Mouse (Mus musculus) embryonic facial prominence, embryonic 13.5 days (tissue): ENCODE measurements at regions not wholly inside any gene's neighbourhood (a gene's known extent, or its start where the extent isn't known, plus 50 kb on each side); places are given as distances from the start of the nearest gene placed in this dataset.

ENCODE experiments used
- ATAC-seq: fragments of 200-750 bp; cut with Nextera tagmentation; 2 replicates; pipeline ENCODE4 v1.8.0; 2017; ENCODE audit warnings: low read depth; ENCODE audit not compliant: insufficient number of reproducible peaks, insufficient read depth, low FRiP score, low TSS enrichment
- H3K27ac ChIP-seq: fragments of 300-500 bp; sonication (generic); 2 replicates; pipeline ENCODE4 v1.5.1; 2015; ENCODE audit warnings: moderate library complexity, mild to moderate bottlenecking, inconsistent platforms
- H3K27me3 ChIP-seq: fragments of 300-500 bp; sonication (generic); 2 replicates; pipeline ENCODE4 v1.6.1; 2015; ENCODE audit warnings: mild to moderate bottlenecking, inconsistent platforms
- H3K36me3 ChIP-seq: fragments of 300-500 bp; sonication (generic); 2 replicates; pipeline ENCODE4 v1.6.1; 2015; ENCODE audit warnings: mild to moderate bottlenecking, inconsistent platforms
- H3K4me1 ChIP-seq: fragments of 300-500 bp; sonication (generic); 2 replicates; pipeline ENCODE4 v1.6.1; 2015; ENCODE audit warnings: inconsistent platforms
- H3K4me2 ChIP-seq: fragments of 300-500 bp; sonication (generic); 2 replicates; pipeline ENCODE4 v1.6.1; 2015; ENCODE audit warnings: moderate library complexity, mild to moderate bottlenecking, inconsistent platforms
- H3K4me3 ChIP-seq: fragments of 300-500 bp; sonication (generic); 2 replicates; pipeline ENCODE4 v1.5.1; 2015; ENCODE audit warnings: mild to moderate bottlenecking, inconsistent platforms
- H3K9ac ChIP-seq: fragments of 300-500 bp; sonication (generic); 2 replicates; pipeline ENCODE4 v1.6.1; 2015; ENCODE audit warnings: mild to moderate bottlenecking, inconsistent platforms
- H3K9me3 ChIP-seq: fragments of 300-500 bp; sonication (generic); 2 replicates; pipeline ENCODE4 v1.6.1; 2016; ENCODE audit warnings: inconsistent platforms
- WGBS: fragments of 180-500 bp; shearing (Covaris S2); methylation state at CpG from one replicate; pipeline ENCODE4 v1.1.7; 2015; ENCODE audit warnings: mixed read lengths; 5-methylcytosine and 5-hydroxymethylcytosine counted together

GRCm38 (mm10) chr10:42110704-42111103, 92.5 kb upstream of the Armc2 start:
- H3K36me3 ChIP-seq, result no peaks in the 10 kb centered on the region
- H3K4me1 ChIP-seq, result peaks cover 4% of the 10 kb centered on the region; the same call in 1 of the 2 replicates
- no peak for ATAC-seq
- H3K4me2 ChIP-seq, result no peak overlapping the region
- no peaks in the 10 kb centered on the region for H3K27me3 ChIP-seq
- WGBS, result 73% methylated on average over 7 of the region's 7 CpGs
- no peaks in the 10 kb centered on the region for H3K9me3 ChIP-seq
- no peak overlapping the region for H3K9ac ChIP-seq
- H3K4me3 ChIP-seq, result no peak overlapping the region
- no peak overlapping the region for H3K27ac ChIP-seq

- no peak for ATAC-seq
- Histone ChIP-seq H3K4me2 (no peak overlapping the region), H3K4me1 (no peaks in the 10 kb centered on the region), H3K4me3 (no peak overlapping the region), H3K36me3 (no peaks in the 10 kb centered on the region), H3K9me3 (peaks cover 3% of the 10 kb centered on the region; the same call in 1 of the 2 replicates), H3K27me3 (no peaks in the 10 kb centered on the region), H3K27ac (no peak overlapping the region), H3K9ac (no peak overlapping the region)
- WGBS, result 60% methylated on average over 8 of the region's 8 CpGs
These were observed 90.2 kb upstream of the Armc2 start for GRCm38 (mm10) chr10:42108294-42109014.

- Histone ChIP-seq H3K9me3 (peaks cover 3% of the 10 kb centered on the region; the same call in 1 of the 2 replicates), H3K27me3 (no peaks in the 10 kb centered on the region), H3K4me3 (no peak overlapping the region), H3K36me3 (no peaks in the 10 kb centered on the region), H3K4me2 (no peak overlapping the region), H3K4me1 (no peaks in the 10 kb centered on the region), H3K27ac (no peak overlapping the region), H3K9ac (no peak overlapping the region)
- 82% methylated on average over 12 of the region's 12 CpGs for WGBS
- no peak for ATAC-seq
These were observed 89.4 kb upstream of the Armc2 start for GRCm38 (mm10) chr10:42107437-42108293.

GRCm38 (mm10) chr10:42106611-42107010, 88.4 kb upstream of the Armc2 start:
- H3K36me3 ChIP-seq, result no peaks in the 10 kb centered on the region
- no peaks in the 10 kb centered on the region for H3K4me1 ChIP-seq
- no peaks in the 10 kb centered on the region for H3K27me3 ChIP-seq
- no peak overlapping the region for H3K9ac ChIP-seq
- peaks cover 3% of the 10 kb centered on the region; the same call in 1 of the 2 replicates for H3K9me3 ChIP-seq
- H3K4me3 ChIP-seq, result no peak overlapping the region
- WGBS, result 82% methylated on average over 9 of the region's 9 CpGs
- no peak overlapping the region for H3K4me2 ChIP-seq
- no peak for ATAC-seq
- H3K27ac ChIP-seq, result no peak overlapping the region

GRCm38 (mm10) chr10:42105083-42105482, 86.8 kb upstream of the Armc2 start:
- no peaks in the 10 kb centered on the region for H3K4me1 ChIP-seq
- H3K36me3 ChIP-seq, result no peaks in the 10 kb centered on the region
- no peak overlapping the region for H3K4me2 ChIP-seq
- no peak overlapping the region for H3K27ac ChIP-seq
- no peaks in the 10 kb centered on the region for H3K27me3 ChIP-seq
- peaks cover 3% of the 10 kb centered on the region; the same call in 1 of the 2 replicates for H3K9me3 ChIP-seq
- no peak overlapping the region for H3K4me3 ChIP-seq
- no peak overlapping the region for H3K9ac ChIP-seq
- WGBS, result 82% methylated on average over 7 of the region's 7 CpGs
- no peak for ATAC-seq

- Histone ChIP-seq H3K4me3 (no peak overlapping the region), H3K36me3 (no peaks in the 10 kb centered on the region), H3K27ac (no peak overlapping the region), H3K4me1 (no peaks in the 10 kb centered on the region), H3K4me2 (no peak overlapping the region), H3K27me3 (no peaks in the 10 kb centered on the region), H3K9ac (no peak overlapping the region), H3K9me3 (peaks cover 3% of the 10 kb centered on the region; the same call in 1 of the 2 replicates)
- no peak for ATAC-seq
- WGBS, result 85% methylated on average over 8 of the region's 8 CpGs
These were observed 84.1 kb upstream of the Armc2 start for GRCm38 (mm10) chr10:42102320-42102719.

GRCm38 (mm10) chr10:42101096-42101495, 82.9 kb upstream of the Armc2 start:
- peaks cover 3% of the 10 kb centered on the region; the same call in 1 of the 2 replicates for H3K9me3 ChIP-seq
- H3K4me2 ChIP-seq, result no peak overlapping the region
- no peak overlapping the region for H3K27ac ChIP-seq
- H3K4me3 ChIP-seq, result no peak overlapping the region
- WGBS, result 87% methylated on average over 6 of the region's 6 CpGs
- no peak overlapping the region for H3K9ac ChIP-seq
- H3K36me3 ChIP-seq, result no peaks in the 10 kb centered on the region
- no peaks in the 10 kb centered on the region for H3K4me1 ChIP-seq
- H3K27me3 ChIP-seq, result no peaks in the 10 kb centered on the region
- ATAC-seq, result no peak

- Histone ChIP-seq H3K27ac (no peak overlapping the region), H3K4me2 (no peak overlapping the region), H3K9ac (no peak overlapping the region), H3K27me3 (no peaks in the 10 kb centered on the region), H3K4me1 (no peaks in the 10 kb centered on the region), H3K36me3 (no peaks in the 10 kb centered on the region), H3K9me3 (no peaks in the 10 kb centered on the region), H3K4me3 (no peak overlapping the region)
- ATAC-seq, result no peak
- WGBS, result 82% methylated on average over 6 of the region's 6 CpGs
These were observed 78.7 kb upstream of the Armc2 start for GRCm38 (mm10) chr10:42096924-42097323.

- H3K4me3 ChIP-seq, result no peak overlapping the region
- 93% methylated on average over 10 of the region's 10 CpGs for WGBS
- no peak for ATAC-seq
These were observed 77.7 kb upstream of the Armc2 start for GRCm38 (mm10) chr10:42095986-42096385.

GRCm38 (mm10) chr10:42094274-42095000, 76.2 kb upstream of the Armc2 start:
- H3K9ac ChIP-seq, result no peak overlapping the region
- H3K36me3 ChIP-seq, result no peaks in the 10 kb centered on the region
- no peak overlapping the region for H3K4me3 ChIP-seq
- WGBS, result 81% methylated on average over 24 of the region's 24 CpGs
- H3K27ac ChIP-seq, result no peak overlapping the region
- H3K4me2 ChIP-seq, result no peak overlapping the region
- ATAC-seq, result no peak
- no peaks in the 10 kb centered on the region for H3K27me3 ChIP-seq
- H3K9me3 ChIP-seq, result no peaks in the 10 kb centered on the region
- H3K4me1 ChIP-seq, result peaks cover 14% of the 10 kb centered on the region

More at GRCm38 (mm10) chr10:42095986-42096385, 77.7 kb upstream of the Armc2 start:
- H3K9ac ChIP-seq, result no peak overlapping the region
- H3K36me3 ChIP-seq, result no peaks in the 10 kb centered on the region
- no peaks in the 10 kb centered on the region for H3K9me3 ChIP-seq
- H3K27ac ChIP-seq, result no peak overlapping the region
- H3K4me2 ChIP-seq, result no peak overlapping the region
- H3K4me1 ChIP-seq, result 0 out of 2 replicates have a peak, but pooled peaks cover 5% of the 10 kb centered on the region
- H3K27me3 ChIP-seq, result no peaks in the 10 kb centered on the region

GRCm38 (mm10) chr10:42093176-42093759, 75.0 kb upstream of the Armc2 start:
- Histone ChIP-seq H3K27me3 (no peaks in the 10 kb centered on the region), H3K27ac (no peak overlapping the region), H3K36me3 (no peaks in the 10 kb centered on the region), H3K9me3 (no peaks in the 10 kb centered on the region), H3K4me2 (no peak overlapping the region), H3K4me1 (peaks cover 25% of the 10 kb centered on the region), H3K9ac (no peak overlapping the region), H3K4me3 (no peak overlapping the region)
- no peak for ATAC-seq
- 84% methylated on average over 8 of the region's 8 CpGs for whole genome bisulfite sequencing
